Mouse (Mus musculus): ENCODE results near the gene Clec2g. TPM values are rescaled to one million over a fixed set of nuclear protein-coding genes. Genes with fewer than 3 reads are reported as not detected.
A peak's percentile ranks its signal among the peaks of the same experiment; 100 is the strongest.

Gene Clec2g
- total and polyA plus RNA-seq, 2 experiments from 2014 or later = not detected

GRCm38 (mm10) chr6:128992337-128992736, 58.2 kb downstream of the Clec2g start:
- no peaks in the 10 kb centered on the region for H3K36me3 ChIP-seq (ENCODE audit: insufficient read depth, low read length)
- no peaks in the 10 kb centered on the region for H3K4me1 ChIP-seq (ENCODE audit: insufficient read depth, low read length)
- ATAC-seq (ENCODE audit: low FRiP score) (no peak), DNase-seq (ENCODE audit: low spot score) (no peak)
- 41% methylated on average over 2 of the region's 2 CpGs for WGBS
- no peaks in the 10 kb centered on the region for H3K27me3 ChIP-seq (ENCODE audit: insufficient read depth, low read length)
- H3K9ac ChIP-seq (replicated peaks; ENCODE audit: low read length, poor library complexity, severe bottlenecking) = no peak overlapping the region
- no peak for TF ChIP-seq CTCF (IDR thresholded peaks at IDR 0.05)
- no peak overlapping the region for H3K4me3 ChIP-seq (ENCODE audit: low read depth, low read length)
- no peak overlapping the region for H3K27ac ChIP-seq (ENCODE audit: low read depth, low read length)
- no peak overlapping the region for H3K4me2 ChIP-seq (ENCODE audit: low read depth, low read length, poor library complexity, severe bottlenecking)
- no peaks in the 10 kb centered on the region for H3K9me3 ChIP-seq (ENCODE audit: low read length)

GRCm38 (mm10) chr6:128992753-128993152, 58.6 kb downstream of the Clec2g start:
- Histone ChIP-seq H3K4me2 (ENCODE audit: low read depth, low read length, poor library complexity, severe bottlenecking) (no peak overlapping the region), H3K36me3 (ENCODE audit: insufficient read depth, low read length) (no peaks in the 10 kb centered on the region), H3K4me3 (ENCODE audit: low read depth, low read length) (no peak overlapping the region), H3K9me3 (ENCODE audit: low read length) (no peaks in the 10 kb centered on the region), H3K9ac (replicated peaks; ENCODE audit: low read length, poor library complexity, severe bottlenecking) (no peak overlapping the region), H3K27ac (ENCODE audit: low read depth, low read length) (peak overlapping the region; percentile 39; the same call in 1 of the 2 replicates), H3K4me1 (ENCODE audit: insufficient read depth, low read length) (no peaks in the 10 kb centered on the region), H3K27me3 (ENCODE audit: insufficient read depth, low read length) (no peaks in the 10 kb centered on the region)
- DNase-seq (ENCODE audit: low spot score) = peak; percentile 24
- WGBS = 35% methylated on average over 3 of the region's 3 CpGs
- no peak for TF ChIP-seq CTCF (IDR thresholded peaks at IDR 0.05)
- peak; percentile 41; the same call in 1 of the 2 replicates for ATAC-seq (ENCODE audit: low FRiP score)

- Histone ChIP-seq H3K9me3 (ENCODE audit: low read length) (no peaks in the 10 kb centered on the region), H3K4me2 (ENCODE audit: low read depth, low read length, poor library complexity, severe bottlenecking) (no peak overlapping the region), H3K4me3 (ENCODE audit: low read depth, low read length) (no peak overlapping the region), H3K4me1 (ENCODE audit: insufficient read depth, low read length) (no peaks in the 10 kb centered on the region), H3K9ac (replicated peaks; ENCODE audit: low read length, poor library complexity, severe bottlenecking) (no peak overlapping the region), H3K27ac (ENCODE audit: low read depth, low read length) (peak overlapping the region; percentile 39; the same call in 1 of the 2 replicates), H3K27me3 (ENCODE audit: insufficient read depth, low read length) (no peaks in the 10 kb centered on the region), H3K36me3 (ENCODE audit: insufficient read depth, low read length) (no peaks in the 10 kb centered on the region)
- DNase-seq (ENCODE audit: low spot score) (no peak), ATAC-seq (ENCODE audit: low FRiP score) (no peak)
- WGBS = 42% methylated on average over 2 of the region's 2 CpGs
- TF ChIP-seq CTCF (IDR thresholded peaks at IDR 0.05) = no peak
Measured at GRCm38 (mm10) chr6:128993221-128993620, 59.0 kb downstream of the Clec2g start.

- Histone ChIP-seq H3K36me3 (ENCODE audit: insufficient read depth, low read length) (no peaks in the 10 kb centered on the region), H3K9ac (replicated peaks; ENCODE audit: low read length, poor library complexity, severe bottlenecking) (no peak overlapping the region), H3K27me3 (ENCODE audit: insufficient read depth, low read length) (no peaks in the 10 kb centered on the region), H3K9me3 (ENCODE audit: low read length) (no peaks in the 10 kb centered on the region), H3K4me2 (ENCODE audit: low read depth, low read length, poor library complexity, severe bottlenecking) (no peak overlapping the region), H3K4me3 (ENCODE audit: low read depth, low read length) (no peak overlapping the region), H3K27ac (ENCODE audit: low read depth, low read length) (no peak overlapping the region), H3K4me1 (ENCODE audit: insufficient read depth, low read length) (no peaks in the 10 kb centered on the region)
- WGBS = 59% methylated on average over 4 of the region's 4 CpGs
- TF ChIP-seq CTCF (IDR thresholded peaks at IDR 0.05) = no peak
- DNase-seq (ENCODE audit: low spot score) (no peak), ATAC-seq (ENCODE audit: low FRiP score) (no peak)
Measured at GRCm38 (mm10) chr6:128994336-128994735, 60.2 kb downstream of the Clec2g start.

- Histone ChIP-seq H3K27ac (ENCODE audit: low read depth, low read length) (no peak overlapping the region), H3K9ac (replicated peaks; ENCODE audit: low read length, poor library complexity, severe bottlenecking) (no peak overlapping the region), H3K36me3 (ENCODE audit: insufficient read depth, low read length) (no peaks in the 10 kb centered on the region), H3K27me3 (ENCODE audit: insufficient read depth, low read length) (no peaks in the 10 kb centered on the region), H3K4me3 (ENCODE audit: low read depth, low read length) (no peak overlapping the region), H3K9me3 (ENCODE audit: low read length) (no peaks in the 10 kb centered on the region), H3K4me2 (ENCODE audit: low read depth, low read length, poor library complexity, severe bottlenecking) (no peak overlapping the region), H3K4me1 (ENCODE audit: insufficient read depth, low read length) (no peaks in the 10 kb centered on the region)
- WGBS = 82% methylated on average over 5 of the region's 5 CpGs
- TF ChIP-seq CTCF (IDR thresholded peaks at IDR 0.05) = no peak
- ATAC-seq (ENCODE audit: low FRiP score) = no peak
- DNase-seq (ENCODE audit: low spot score) = no peak
Measured at GRCm38 (mm10) chr6:128994742-128995141, 60.6 kb downstream of the Clec2g start.

GRCm38 (mm10) chr6:128995250-128996053, 61.3 kb downstream of the Clec2g start:
- Histone ChIP-seq H3K36me3 (ENCODE audit: insufficient read depth, low read length) (no peaks in the 10 kb centered on the region), H3K4me2 (ENCODE audit: low read depth, low read length, poor library complexity, severe bottlenecking) (no peak overlapping the region), H3K4me3 (ENCODE audit: low read depth, low read length) (no peak overlapping the region), H3K9me3 (ENCODE audit: low read length) (no peaks in the 10 kb centered on the region), H3K27me3 (ENCODE audit: insufficient read depth, low read length) (no peaks in the 10 kb centered on the region), H3K9ac (replicated peaks; ENCODE audit: low read length, poor library complexity, severe bottlenecking) (no peak overlapping the region), H3K27ac (ENCODE audit: low read depth, low read length) (no peak overlapping the region), H3K4me1 (ENCODE audit: insufficient read depth, low read length) (no peaks in the 10 kb centered on the region)
- TF ChIP-seq CTCF (IDR thresholded peaks at IDR 0.05) = no peak
- DNase-seq (ENCODE audit: low spot score) (no peak), ATAC-seq (ENCODE audit: low FRiP score) (no peak)
- WGBS = 91% methylated on average over 7 of the region's 7 CpGs

Data from midbrain, postnatal 0 days (tissue).